Mouse (Mus musculus) cerebellum, postnatal 36 days (tissue): ENCODE results near the gene Picalm.
"Not testable (repeated sequence)": the region's sequence is repeated elsewhere in the genome, so short reads cannot be mapped to it uniquely, and the experiment has no call there.

ENCODE experiments used
- DNase-seq, 2 experiments: peaks; one replicate each; pipeline ENCODE4 v3.0.0; 2021 to 2022; ENCODE audit warnings: mixed read lengths in 2 of 2

Gene Picalm

GRCm38 (mm10) chr7:90218122-90218521, 88.1 kb downstream of the Picalm start:
- no peak for DNase-seq

GRCm38 (mm10) chr7:90221487-90221886, 91.5 kb downstream of the Picalm start:
- DNase-seq, result no peak

DNA sequence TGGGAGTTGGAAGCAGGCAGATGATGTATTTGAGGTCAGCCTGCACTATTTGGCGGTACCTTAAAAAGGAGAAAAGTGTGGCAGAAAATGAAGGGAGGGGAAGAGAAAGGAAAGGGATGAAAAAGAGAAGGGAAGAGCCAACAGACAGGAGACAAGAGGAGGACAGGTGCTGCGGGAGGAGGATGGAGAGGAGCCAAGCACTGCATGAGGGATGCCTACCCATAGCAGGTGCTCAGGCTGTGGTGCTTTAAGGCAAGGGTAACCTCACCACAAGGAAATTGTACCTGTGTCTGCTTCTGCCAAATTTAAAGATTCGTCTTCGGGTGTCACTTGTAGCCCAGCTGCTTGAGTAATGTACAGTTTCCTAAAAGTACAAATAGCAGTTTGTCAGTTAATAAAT, 98.1 kb downstream of the Picalm start:
- DNase-seq, result no peak

GRCm38 (mm10) chr7:90228884-90229283, 98.9 kb downstream of the Picalm start:
- not testable (repeated sequence) for DNase-seq

DNA sequence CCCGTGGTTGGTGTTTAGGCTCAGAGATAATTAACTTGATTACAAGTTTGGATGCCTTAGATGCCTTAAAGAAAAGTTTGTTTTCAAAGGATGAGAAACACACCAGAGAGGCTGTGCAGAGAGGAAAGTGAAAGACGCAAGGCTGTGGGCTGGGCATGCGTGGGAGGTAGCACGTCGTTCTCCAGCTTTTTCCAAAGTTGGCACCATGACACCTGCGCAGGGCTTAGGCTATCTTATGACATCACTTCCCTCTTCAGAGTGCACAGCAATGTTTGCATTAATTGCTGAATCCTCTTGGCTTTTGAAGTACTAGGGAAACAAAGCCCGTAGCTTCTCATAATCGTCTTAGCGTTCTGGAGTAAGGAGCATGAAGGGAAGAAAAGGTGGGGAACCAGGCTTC, 101.4 kb downstream of the Picalm start:
- no peak for DNase-seq

- DNase-seq, result no peak
Measured at GRCm38 (mm10) chr7:90233921-90234320, 103.9 kb downstream of the Picalm start.

DNA sequence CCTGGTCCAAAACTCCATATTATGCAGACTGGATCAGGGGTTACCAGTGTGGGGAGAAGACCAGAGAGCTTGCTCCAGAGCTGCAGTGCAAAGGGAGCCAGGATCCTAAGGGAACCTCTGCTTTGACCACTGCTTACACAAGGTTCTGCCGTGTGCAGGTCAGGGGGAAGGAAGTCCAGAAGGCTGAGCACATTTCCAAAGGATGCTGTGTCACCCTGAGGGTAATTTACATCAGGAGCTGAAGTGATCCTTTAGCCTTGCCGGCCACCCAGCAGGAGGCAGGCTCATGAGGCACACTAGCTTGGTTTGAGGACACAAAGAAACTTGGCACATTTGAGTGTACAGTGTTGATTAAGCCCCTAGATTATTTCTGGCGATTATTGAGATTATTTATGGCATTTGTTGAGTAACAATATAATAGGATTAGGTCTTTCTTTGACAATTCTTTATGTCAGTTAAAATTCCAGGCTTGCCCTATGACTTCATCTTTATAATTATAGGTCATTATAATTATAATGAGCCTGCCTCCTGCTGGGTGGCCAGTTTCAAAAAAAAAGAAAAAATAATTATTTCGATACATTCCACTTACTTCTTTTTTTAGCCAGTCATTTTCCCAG, 106.4 kb downstream of the Picalm start:
- DNase-seq, result no peak

DNA sequence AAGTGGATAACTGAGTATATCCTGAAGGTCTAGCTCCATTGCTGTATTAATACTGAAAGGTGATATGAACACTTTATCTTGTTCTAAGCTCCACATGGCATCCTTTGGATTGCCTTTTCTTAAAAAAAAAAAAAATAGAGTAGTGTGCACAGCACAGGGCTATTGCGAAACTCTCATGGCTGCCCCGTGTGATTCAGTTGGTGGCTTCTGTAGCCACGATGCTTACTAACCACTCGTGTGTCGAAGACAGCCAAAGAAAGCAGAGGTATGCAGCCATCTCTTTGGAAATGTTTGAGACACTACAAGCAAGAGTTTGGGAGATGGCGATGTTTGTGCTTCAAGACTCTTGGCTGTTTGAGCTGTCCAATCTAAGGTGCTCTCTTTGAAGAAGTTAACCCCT, 113.1 kb downstream of the Picalm start:
- no peak for DNase-seq

GRCm38 (mm10) chr7:90243643-90244042, 113.6 kb downstream of the Picalm start:
- no peak for DNase-seq

DNA sequence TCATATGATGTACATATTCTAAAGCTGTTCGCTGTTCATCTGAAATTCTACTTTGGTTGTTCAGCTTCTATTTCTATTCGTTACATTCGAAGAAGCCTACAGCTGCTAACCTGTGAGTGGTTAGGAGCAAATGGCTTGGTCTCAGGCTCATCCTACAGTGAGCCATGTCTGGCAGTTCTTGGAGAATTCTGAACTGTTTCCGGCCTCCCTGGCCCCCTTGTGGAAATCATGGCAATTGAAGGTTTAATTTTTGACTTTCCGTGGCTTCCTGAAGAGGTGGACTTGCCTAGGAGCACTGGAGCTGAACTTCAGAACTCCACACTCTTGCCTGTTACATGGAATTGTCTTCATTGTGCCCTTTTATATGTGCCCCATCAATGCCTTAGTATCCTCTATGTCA, 122.9 kb downstream of the Picalm start:
- DNase-seq, result no peak

GRCm38 (mm10) chr7:90258701-90259100, 128.7 kb downstream of the Picalm start:
- DNase-seq, result no peak

- no peak for DNase-seq
Measured at GRCm38 (mm10) chr7:90259899-90260298, 129.9 kb downstream of the Picalm start.

DNA sequence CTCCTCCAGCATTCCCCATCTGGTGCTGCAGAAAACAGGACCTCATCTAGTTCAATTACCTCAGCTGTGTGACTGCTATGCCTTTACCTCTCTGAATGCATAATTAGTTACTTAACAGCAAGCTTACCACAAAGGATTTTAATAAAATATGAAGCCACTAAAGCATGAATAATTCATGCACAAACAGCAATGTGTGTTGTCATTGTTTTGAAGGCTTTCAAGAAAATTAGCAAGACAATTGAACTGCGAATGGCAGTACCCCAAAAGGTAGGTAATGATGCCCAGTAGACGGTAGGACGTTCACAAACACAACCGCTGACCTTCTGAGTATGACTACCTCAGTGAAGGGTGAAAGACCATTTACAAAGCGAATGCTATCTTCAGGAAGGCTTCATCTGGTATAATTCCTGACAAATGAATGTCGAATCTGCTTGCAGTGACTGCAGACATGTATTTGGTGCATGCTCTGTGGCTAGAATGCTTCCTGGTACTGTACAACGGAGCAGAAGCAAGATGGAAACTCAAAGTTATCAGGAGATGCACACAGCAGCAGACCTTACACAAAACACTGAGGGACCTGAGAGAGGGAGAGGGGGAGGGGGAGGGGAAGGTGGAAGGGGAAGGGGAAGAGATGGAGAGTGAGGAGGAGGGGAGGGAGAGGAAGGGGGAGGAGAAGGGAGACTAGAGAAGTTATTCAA, 132.0 kb downstream of the Picalm start:
- DNase-seq, result no peak
